Mouse (Mus musculus) adrenal gland, postnatal 4 days (tissue): ENCODE results near the gene Cdh1. TPM values are rescaled to one million over a fixed set of nuclear protein-coding genes. Genes with fewer than 3 reads are reported as not detected.
"Not testable (repeated sequence)": the region's sequence is repeated elsewhere in the genome, so short reads cannot be mapped to it uniquely, and the experiment has no call there.

Source experiments
- DNase-seq, 2 experiments: peaks; one replicate each; pipeline ENCODE4 v3.0.0; 2021 to 2022; ENCODE audit warnings: low spot score in 2 of 2, mixed read lengths in 2 of 2
- long read RNA-seq, 2 experiments: library from polyadenylated mRNA; stranded (forward); transcript quantifications; one replicate each; pipeline ENCODE4 v2.0.0; 2021
- total RNA-seq, 2 experiments: library from RNA; stranded (reverse); gene quantifications; 2 replicates each; pipeline ENCODE4 v1.2.3; 2021

Gene Cdh1
- 10 to 100 TPM in 1 of 2 experiments, 1 to 10 TPM in 1; 7.7 to 26.7 TPM for total RNA-seq
- long read RNA-seq, experiment 1, full-length matches to known transcripts = 1 of 2 reads
- long read RNA-seq, experiment 1, partial matches to known transcripts = 1 of 2 reads
- long read RNA-seq, experiment 1, other reads (novel, unspliced or antisense) = 0 of 2 reads
- long read RNA-seq, experiment 2, full-length matches to known transcripts = 2 of 8 reads
- long read RNA-seq, experiment 2, partial matches to known transcripts = 4 of 8 reads
- long read RNA-seq, experiment 2, other reads (novel, unspliced or antisense) = 2 of 8 reads

GRCm38 (mm10) chr8:106603131-106603819, at the start of gene Cdh1:
Gene Cdh1 (plus strand): TSS chr8:106603351.
- DNase-seq = no peak

- DNase-seq = no peak
These were observed 49.1 kb upstream of the Cdh1 start for GRCm38 (mm10) chr8:106554011-106554410.

DNA sequence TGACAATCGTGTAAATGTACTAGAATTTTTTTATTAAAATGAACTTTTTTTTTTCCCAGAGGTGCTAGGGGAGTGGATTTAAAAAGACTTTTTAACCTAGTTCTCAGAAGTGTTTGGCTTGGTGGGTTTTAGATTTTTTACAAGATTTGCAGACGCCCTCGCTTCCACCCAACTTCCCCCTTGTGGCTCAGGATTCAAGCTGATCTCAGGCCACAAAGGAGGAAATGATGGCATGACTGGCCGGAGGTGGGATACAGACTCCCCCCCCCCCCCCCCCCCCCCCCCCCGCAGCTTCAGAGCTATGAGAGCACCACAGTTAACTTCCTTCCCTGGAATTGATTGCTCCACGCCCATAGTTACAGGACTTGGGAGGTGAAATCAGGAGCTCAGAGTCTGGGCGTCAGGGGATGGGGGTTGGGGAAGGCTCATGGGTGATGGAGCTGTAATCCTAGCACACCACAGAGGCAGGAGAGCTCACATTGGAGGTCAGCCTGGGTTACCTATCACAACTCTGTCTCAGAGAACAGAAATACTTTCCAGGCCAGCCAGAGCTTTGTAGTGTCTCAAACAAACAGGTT, 47.0 kb upstream of the Cdh1 start:
- no peak for DNase-seq

- no peak for DNase-seq
These were observed 43.3 kb upstream of the Cdh1 start for GRCm38 (mm10) chr8:106559844-106560243.

GRCm38 (mm10) chr8:106561097-106561865, 41.9 kb upstream of the Cdh1 start:
- DNase-seq = peak; percentile 33 to 46

- DNase-seq = no peak
These were observed 39.4 kb upstream of the Cdh1 start for GRCm38 (mm10) chr8:106563691-106564182.

GRCm38 (mm10) chr8:106569006-106569405, 34.1 kb upstream of the Cdh1 start:
- no peak for DNase-seq

GRCm38 (mm10) chr8:106570386-106570785, 32.8 kb upstream of the Cdh1 start:
- no peak for DNase-seq

DNA sequence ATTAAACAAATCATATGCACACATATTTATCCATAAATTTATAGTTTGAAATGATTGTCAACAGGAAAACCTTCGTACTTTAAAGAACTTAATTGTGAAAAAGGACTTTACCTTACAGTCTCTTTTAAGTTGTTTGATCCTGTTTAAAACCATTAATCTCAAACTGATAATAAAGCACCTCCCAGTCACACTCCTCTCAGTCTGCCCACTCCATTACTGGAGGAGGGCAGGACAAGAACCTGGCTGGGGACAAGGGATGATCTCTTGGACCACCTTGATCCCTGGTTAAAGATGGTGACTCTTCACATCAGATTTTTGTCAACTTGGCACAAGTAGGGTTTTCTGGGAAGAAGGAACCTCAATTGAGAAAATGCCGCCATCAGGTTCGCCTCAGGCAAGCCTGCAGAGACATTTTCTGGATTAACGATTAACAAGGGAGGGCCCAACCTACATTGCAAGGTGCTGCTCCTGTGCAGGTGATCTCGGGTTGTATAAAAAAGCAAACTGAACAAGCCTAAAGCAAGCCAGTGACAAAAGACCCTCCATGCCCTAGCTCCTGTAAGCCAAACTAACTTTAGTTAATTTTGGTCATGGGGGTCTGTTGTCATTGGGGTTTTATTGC, 31.5 kb upstream of the Cdh1 start:
- DNase-seq = no peak

DNA sequence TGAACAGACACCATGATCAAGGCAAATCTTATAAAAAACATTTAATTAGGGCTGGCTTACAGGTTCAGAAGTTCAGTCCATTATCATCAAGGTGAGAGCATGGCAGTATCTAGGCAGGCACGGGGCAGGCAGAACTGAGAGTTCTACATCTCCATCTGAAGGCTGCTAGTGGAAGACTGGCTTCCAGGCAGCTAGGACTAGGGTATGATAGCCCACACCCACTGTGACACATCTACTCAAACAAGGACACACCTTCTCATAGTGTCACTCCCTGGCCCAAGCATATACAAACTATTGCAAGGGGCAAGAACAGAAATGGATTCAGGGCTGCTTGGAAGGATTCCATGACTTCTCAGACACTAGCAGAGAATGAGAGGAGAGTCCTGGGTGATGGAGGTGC, 31.0 kb upstream of the Cdh1 start:
- DNase-seq = not testable (repeated sequence)

DNA sequence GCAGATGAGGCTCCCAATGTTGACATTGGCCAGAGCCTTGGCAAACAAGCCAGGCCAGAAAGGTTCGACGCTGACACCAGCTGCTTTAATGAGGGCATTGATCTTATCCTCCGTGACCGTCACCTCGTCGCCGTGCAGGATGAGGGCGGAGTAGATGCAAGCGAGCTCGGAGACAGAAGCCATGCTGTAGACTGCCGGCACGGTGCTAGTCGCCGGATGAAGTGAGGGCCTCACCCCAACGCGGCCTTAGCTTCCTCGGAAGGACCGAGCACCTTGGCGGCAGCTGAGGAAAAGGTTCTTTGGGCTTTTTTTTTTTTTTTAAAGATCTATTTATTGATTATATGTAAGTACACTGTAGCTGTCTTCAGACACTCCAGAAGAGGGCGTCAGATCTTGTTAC, 30.0 kb upstream of the Cdh1 start, which contains the start of gene Gm10073:
TSS of gene Gm10073 (minus strand) at position 294 of the 400 bp plus-strand sequence.
- DNase-seq = not testable (repeated sequence)

GRCm38 (mm10) chr8:106574283-106574682, 28.9 kb upstream of the Cdh1 start:
- DNase-seq = no peak

GRCm38 (mm10) chr8:106576849-106577555, 26.1 kb upstream of the Cdh1 start:
- no peak for DNase-seq

GRCm38 (mm10) chr8:106579510-106579909, 23.6 kb upstream of the Cdh1 start:
- no peak for DNase-seq

GRCm38 (mm10) chr8:106581344-106582088, 21.6 kb upstream of the Cdh1 start:
- no peak for DNase-seq

DNA sequence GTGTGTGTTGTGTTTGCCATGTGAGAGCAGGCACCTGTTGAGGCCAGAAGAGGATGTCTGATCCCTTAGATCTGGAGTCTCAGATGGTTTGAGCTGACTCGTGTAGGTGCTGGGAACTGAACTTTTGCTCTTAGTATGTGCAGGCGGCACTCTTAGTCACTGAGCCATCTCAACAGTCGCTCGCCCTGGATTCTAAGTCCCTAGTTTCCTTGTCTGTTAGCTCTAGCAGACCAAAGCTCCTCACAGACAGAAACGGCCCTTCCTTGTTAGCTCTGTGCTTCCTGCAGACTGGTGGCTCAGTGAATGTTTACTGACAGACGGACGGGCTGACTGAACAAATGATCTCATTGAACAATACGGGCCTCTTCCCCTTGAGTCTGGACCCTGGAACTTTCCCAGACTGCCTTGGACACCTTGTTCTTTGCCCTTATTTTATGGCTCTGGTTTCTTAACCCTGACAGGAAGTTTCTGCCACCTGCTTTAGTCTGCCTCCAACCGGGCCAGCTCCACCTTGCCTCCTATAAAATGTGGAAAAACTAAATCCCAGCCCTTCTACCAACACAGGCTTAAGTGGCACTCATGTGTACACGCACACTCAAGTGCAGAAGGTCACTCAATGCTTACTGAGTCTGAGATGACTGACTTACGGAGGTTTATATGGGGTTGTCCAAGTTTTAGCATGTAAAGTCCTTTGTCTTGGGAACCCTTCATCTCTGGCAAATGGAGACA, 18.0 kb upstream of the Cdh1 start:
- DNase-seq = no peak

- no peak for DNase-seq
These were observed 17.5 kb upstream of the Cdh1 start for GRCm38 (mm10) chr8:106585671-106586037.

GRCm38 (mm10) chr8:106586896-106587295, 16.3 kb upstream of the Cdh1 start:
- no peak for DNase-seq
